Mouse (Mus musculus): Measurements from ENCODE around the gene Edem1. TPM values are rescaled to one million over a fixed set of nuclear protein-coding genes. Genes with fewer than 3 reads are reported as not detected.
"Not testable (repeated sequence)": the region's sequence is repeated elsewhere in the genome, so short reads cannot be mapped to it uniquely, and the experiment has no call there.

Edem1 gene
- polyA plus RNA-seq, 1 experiment = 18.4 TPM

GRCm38 (mm10) chr6:108861226-108861625, 32.8 kb downstream of the Edem1 start:
- no peak overlapping the region for H3K4me3 ChIP-seq (replicated peaks; ENCODE audit: extremely low read depth, low read depth, low read length)
- TF ChIP-seq CTCF (IDR thresholded peaks at IDR 0.05; ENCODE audit: insufficient read depth, low read length) (no peak), POLR2A (IDR thresholded peaks at IDR 0.05; ENCODE audit: borderline replicate concordance, extremely low read depth, low read depth, low read length) (no peak)
- H3K4me1 ChIP-seq (ENCODE audit: control insufficient read depth, insufficient read depth, low read length) = no peaks in the 10 kb centered on the region
- WGBS = 95% methylated on average over 1 of the region's 1 CpGs
- DNase-seq = no peak

- no peak for TF ChIP-seq POLR2A (IDR thresholded peaks at IDR 0.05; ENCODE audit: borderline replicate concordance, extremely low read depth, low read depth, low read length)
- TF ChIP-seq CTCF (IDR thresholded peaks at IDR 0.05; ENCODE audit: insufficient read depth, low read length) = no peak
- H3K4me3 ChIP-seq (replicated peaks; ENCODE audit: extremely low read depth, low read depth, low read length) = no peak overlapping the region
- WGBS = 36% methylated on average over 2 of the region's 2 CpGs
- DNase-seq = no peak
- H3K4me1 ChIP-seq (ENCODE audit: control insufficient read depth, insufficient read depth, low read length) = no peaks in the 10 kb centered on the region
Measured at GRCm38 (mm10) chr6:108862548-108862947, 34.1 kb downstream of the Edem1 start.

GRCm38 (mm10) chr6:108866317-108866716, 37.9 kb downstream of the Edem1 start:
- no peaks in the 10 kb centered on the region for H3K4me1 ChIP-seq (ENCODE audit: control insufficient read depth, insufficient read depth, low read length)
- no peak overlapping the region for H3K4me3 ChIP-seq (replicated peaks; ENCODE audit: extremely low read depth, low read depth, low read length)
- DNase-seq = no peak
- 68% methylated on average over 5 of the region's 5 CpGs for WGBS
- TF ChIP-seq CTCF (IDR thresholded peaks at IDR 0.05; ENCODE audit: insufficient read depth, low read length) (no peak), POLR2A (IDR thresholded peaks at IDR 0.05; ENCODE audit: borderline replicate concordance, extremely low read depth, low read depth, low read length) (no peak)

GRCm38 (mm10) chr6:108869031-108869430, 40.6 kb downstream of the Edem1 start:
- H3K4me3 ChIP-seq (replicated peaks; ENCODE audit: extremely low read depth, low read depth, low read length); H3K4me1 ChIP-seq (ENCODE audit: control insufficient read depth, insufficient read depth, low read length); DNase-seq: not testable (repeated sequence)
- WGBS = 53% methylated on average over 2 of the region's 2 CpGs

- Histone ChIP-seq H3K4me1 (ENCODE audit: control insufficient read depth, insufficient read depth, low read length) (no peaks in the 10 kb centered on the region), H3K4me3 (replicated peaks; ENCODE audit: extremely low read depth, low read depth, low read length) (no peak overlapping the region)
- DNase-seq = no peak
- TF ChIP-seq POLR2A (IDR thresholded peaks at IDR 0.05; ENCODE audit: borderline replicate concordance, extremely low read depth, low read depth, low read length) (no peak), CTCF (IDR thresholded peaks at IDR 0.05; ENCODE audit: insufficient read depth, low read length) (no peak)
- WGBS = 89% methylated on average over 2 of the region's 2 CpGs
Measured at GRCm38 (mm10) chr6:108870421-108870820, 42.0 kb downstream of the Edem1 start.

- TF ChIP-seq POLR2A (IDR thresholded peaks at IDR 0.05; ENCODE audit: borderline replicate concordance, extremely low read depth, low read depth, low read length) (no peak), CTCF (IDR thresholded peaks at IDR 0.05; ENCODE audit: insufficient read depth, low read length) (no peak)
- 79% methylated on average over 4 of the region's 4 CpGs for WGBS
Measured at GRCm38 (mm10) chr6:108871251-108871650, 42.8 kb downstream of the Edem1 start.

GRCm38 (mm10) chr6:108875344-108875743, 46.9 kb downstream of the Edem1 start:
- Histone ChIP-seq H3K4me3 (replicated peaks; ENCODE audit: extremely low read depth, low read depth, low read length) (no peak overlapping the region), H3K4me1 (ENCODE audit: control insufficient read depth, insufficient read depth, low read length) (no peaks in the 10 kb centered on the region; the same call in 1 of the 2 replicates)
- no peak for DNase-seq
- 44% methylated on average over 1 of the region's 1 CpGs for WGBS
- TF ChIP-seq CTCF (IDR thresholded peaks at IDR 0.05; ENCODE audit: insufficient read depth, low read length) = no peak
- TF ChIP-seq POLR2A (IDR thresholded peaks at IDR 0.05; ENCODE audit: borderline replicate concordance, extremely low read depth, low read depth, low read length) = no peak

More at GRCm38 (mm10) chr6:108871251-108871650, 42.8 kb downstream of the Edem1 start:
- DNase-seq = no peak
- Histone ChIP-seq H3K4me1 (ENCODE audit: control insufficient read depth, insufficient read depth, low read length) (no peaks in the 10 kb centered on the region; the same call in 1 of the 2 replicates), H3K4me3 (replicated peaks; ENCODE audit: extremely low read depth, low read depth, low read length) (no peak overlapping the region)

- WGBS = 8% methylated on average over 5 of the region's 5 CpGs
- no peaks in the 10 kb centered on the region; the same call in 1 of the 2 replicates for H3K4me1 ChIP-seq (ENCODE audit: control insufficient read depth, insufficient read depth, low read length)
- no peak overlapping the region for H3K4me3 ChIP-seq (replicated peaks; ENCODE audit: extremely low read depth, low read depth, low read length)
- DNase-seq = no peak
- TF ChIP-seq CTCF (IDR thresholded peaks at IDR 0.05; ENCODE audit: insufficient read depth, low read length) (no peak), POLR2A (IDR thresholded peaks at IDR 0.05; ENCODE audit: borderline replicate concordance, extremely low read depth, low read depth, low read length) (no peak)
Measured at GRCm38 (mm10) chr6:108876052-108876451, 47.6 kb downstream of the Edem1 start.

GRCm38 (mm10) chr6:108876486-108876885, 48.0 kb downstream of the Edem1 start:
- no peak for TF ChIP-seq CTCF (IDR thresholded peaks at IDR 0.05; ENCODE audit: insufficient read depth, low read length)
- TF ChIP-seq POLR2A (IDR thresholded peaks at IDR 0.05; ENCODE audit: borderline replicate concordance, extremely low read depth, low read depth, low read length) = no peak
- no peak overlapping the region for H3K4me3 ChIP-seq (replicated peaks; ENCODE audit: extremely low read depth, low read depth, low read length)
- 41% methylated on average over 1 of the region's 2 CpGs for WGBS
- DNase-seq = no peak
- no peaks in the 10 kb centered on the region; the same call in 1 of the 2 replicates for H3K4me1 ChIP-seq (ENCODE audit: control insufficient read depth, insufficient read depth, low read length)

GRCm38 (mm10) chr6:108880368-108881013, 52.0 kb downstream of the Edem1 start:
- H3K4me1 ChIP-seq (ENCODE audit: control insufficient read depth, insufficient read depth, low read length) = no peaks in the 10 kb centered on the region; the same call in 1 of the 2 replicates
- no peak for DNase-seq
- TF ChIP-seq POLR2A (IDR thresholded peaks at IDR 0.05; ENCODE audit: borderline replicate concordance, extremely low read depth, low read depth, low read length) (no peak), CTCF (IDR thresholded peaks at IDR 0.05; ENCODE audit: insufficient read depth, low read length) (no peak)
- 33% methylated on average over 4 of the region's 4 CpGs for WGBS
- H3K4me3 ChIP-seq (replicated peaks; ENCODE audit: extremely low read depth, low read depth, low read length) = no peak overlapping the region

Data from lung, adult 2 months (tissue).